Mouse (Mus musculus): ENCODE results near the gene Glis3. TPM values are rescaled to one million over a fixed set of nuclear protein-coding genes. Genes with fewer than 3 reads are reported as not detected.

Gene Glis3
- polyA plus RNA-seq, 1 experiment: 31.6 TPM

- H3K4me3 ChIP-seq (ENCODE audit: insufficient read depth, low read length): no peak overlapping the region
- TF ChIP-seq CTCF (IDR thresholded peaks at IDR 0.05; ENCODE audit: borderline replicate concordance, insufficient read depth, low read length) (no peak), POLR2A (IDR thresholded peaks at IDR 0.05; ENCODE audit: low read depth, low read length) (no peak)
- no peak overlapping the region for H3K27ac ChIP-seq (ENCODE audit: insufficient read depth, low read length)
- peaks cover 10% of the 10 kb centered on the region for H3K4me1 ChIP-seq (ENCODE audit: control insufficient read depth, insufficient read depth, low read length)
These were observed 19.0 kb downstream of the Glis3 start for GRCm38 (mm10) chr19:28660912-28661311.

GRCm38 (mm10) chr19:28657686-28658195 is 22.1 kb downstream of the Glis3 start:
- H3K4me3 ChIP-seq (ENCODE audit: insufficient read depth, low read length): no peak overlapping the region
- H3K4me1 ChIP-seq (ENCODE audit: control insufficient read depth, insufficient read depth, low read length): peaks cover 4% of the 10 kb centered on the region; the same call in 1 of the 2 replicates
- no peak for TF ChIP-seq CTCF (IDR thresholded peaks at IDR 0.05; ENCODE audit: borderline replicate concordance, insufficient read depth, low read length)
- H3K27ac ChIP-seq (ENCODE audit: insufficient read depth, low read length): no peak overlapping the region

- H3K4me1 ChIP-seq (ENCODE audit: control insufficient read depth, insufficient read depth, low read length): peaks cover 4% of the 10 kb centered on the region; the same call in 1 of the 2 replicates
- H3K27ac ChIP-seq (ENCODE audit: insufficient read depth, low read length): no peak overlapping the region
- no peak overlapping the region for H3K4me3 ChIP-seq (ENCODE audit: insufficient read depth, low read length)
- TF ChIP-seq POLR2A (IDR thresholded peaks at IDR 0.05; ENCODE audit: low read depth, low read length) (no peak), CTCF (IDR thresholded peaks at IDR 0.05; ENCODE audit: borderline replicate concordance, insufficient read depth, low read length) (no peak)
These were observed 23.0 kb downstream of the Glis3 start for GRCm38 (mm10) chr19:28656882-28657281.

GRCm38 (mm10) chr19:28655166-28655565 is 24.7 kb downstream of the Glis3 start:
- TF ChIP-seq CTCF (IDR thresholded peaks at IDR 0.05; ENCODE audit: borderline replicate concordance, insufficient read depth, low read length) (no peak), POLR2A (IDR thresholded peaks at IDR 0.05; ENCODE audit: low read depth, low read length) (no peak)
- Histone ChIP-seq H3K4me3 (ENCODE audit: insufficient read depth, low read length) (no peak overlapping the region), H3K4me1 (ENCODE audit: control insufficient read depth, insufficient read depth, low read length) (peaks cover 6% of the 10 kb centered on the region), H3K27ac (ENCODE audit: insufficient read depth, low read length) (no peak overlapping the region)

- Histone ChIP-seq H3K27ac (ENCODE audit: insufficient read depth, low read length) (no peak overlapping the region), H3K4me1 (ENCODE audit: control insufficient read depth, insufficient read depth, low read length) (peaks cover 28% of the 10 kb centered on the region), H3K4me3 (ENCODE audit: insufficient read depth, low read length) (no peak overlapping the region)
- no peak for TF ChIP-seq POLR2A (IDR thresholded peaks at IDR 0.05; ENCODE audit: low read depth, low read length)
- no peak for TF ChIP-seq CTCF (IDR thresholded peaks at IDR 0.05; ENCODE audit: borderline replicate concordance, insufficient read depth, low read length)
These were observed 29.0 kb downstream of the Glis3 start for GRCm38 (mm10) chr19:28650836-28651235.

GRCm38 (mm10) chr19:28649489-28649888 is 30.4 kb downstream of the Glis3 start:
- no peak overlapping the region for H3K4me3 ChIP-seq (ENCODE audit: insufficient read depth, low read length)
- H3K27ac ChIP-seq (ENCODE audit: insufficient read depth, low read length): no peak overlapping the region
- TF ChIP-seq CTCF (IDR thresholded peaks at IDR 0.05; ENCODE audit: borderline replicate concordance, insufficient read depth, low read length) (no peak), POLR2A (IDR thresholded peaks at IDR 0.05; ENCODE audit: low read depth, low read length) (no peak)
- peaks cover 24% of the 10 kb centered on the region for H3K4me1 ChIP-seq (ENCODE audit: control insufficient read depth, insufficient read depth, low read length)

GRCm38 (mm10) chr19:28648881-28649280 is 31.0 kb downstream of the Glis3 start:
- H3K27ac ChIP-seq (ENCODE audit: insufficient read depth, low read length): no peak overlapping the region
- no peak for TF ChIP-seq CTCF (IDR thresholded peaks at IDR 0.05; ENCODE audit: borderline replicate concordance, insufficient read depth, low read length)
- TF ChIP-seq POLR2A (IDR thresholded peaks at IDR 0.05; ENCODE audit: low read depth, low read length): no peak
- H3K4me1 ChIP-seq (ENCODE audit: control insufficient read depth, insufficient read depth, low read length): peaks cover 24% of the 10 kb centered on the region
- H3K4me3 ChIP-seq (ENCODE audit: insufficient read depth, low read length): no peak overlapping the region

GRCm38 (mm10) chr19:28647424-28647823 is 32.5 kb downstream of the Glis3 start:
- H3K4me1 ChIP-seq (ENCODE audit: control insufficient read depth, insufficient read depth, low read length): peaks cover 24% of the 10 kb centered on the region
- no peak for TF ChIP-seq POLR2A (IDR thresholded peaks at IDR 0.05; ENCODE audit: low read depth, low read length)
- TF ChIP-seq CTCF (IDR thresholded peaks at IDR 0.05; ENCODE audit: borderline replicate concordance, insufficient read depth, low read length): no peak
- no peak overlapping the region for H3K4me3 ChIP-seq (ENCODE audit: insufficient read depth, low read length)
- H3K27ac ChIP-seq (ENCODE audit: insufficient read depth, low read length): no peak overlapping the region

GRCm38 (mm10) chr19:28646286-28646685 is 33.6 kb downstream of the Glis3 start:
- H3K4me1 ChIP-seq (ENCODE audit: control insufficient read depth, insufficient read depth, low read length): peaks cover 24% of the 10 kb centered on the region
- H3K27ac ChIP-seq (ENCODE audit: insufficient read depth, low read length): peak overlapping the region; percentile 67
- no peak overlapping the region for H3K4me3 ChIP-seq (ENCODE audit: insufficient read depth, low read length)
- TF ChIP-seq CTCF (IDR thresholded peaks at IDR 0.05; ENCODE audit: borderline replicate concordance, insufficient read depth, low read length): no peak
- no peak for TF ChIP-seq POLR2A (IDR thresholded peaks at IDR 0.05; ENCODE audit: low read depth, low read length)

GRCm38 (mm10) chr19:28640861-28641381 is 39.0 kb downstream of the Glis3 start:
- no peak overlapping the region for H3K4me3 ChIP-seq (ENCODE audit: insufficient read depth, low read length)
- H3K27ac ChIP-seq (ENCODE audit: insufficient read depth, low read length): no peak overlapping the region
- TF ChIP-seq POLR2A (IDR thresholded peaks at IDR 0.05; ENCODE audit: low read depth, low read length) (no peak), CTCF (IDR thresholded peaks at IDR 0.05; ENCODE audit: borderline replicate concordance, insufficient read depth, low read length) (no peak)
- peaks cover 7% of the 10 kb centered on the region for H3K4me1 ChIP-seq (ENCODE audit: control insufficient read depth, insufficient read depth, low read length)
